Mouse (Mus musculus): ENCODE measurements around the gene Egln3. TPM values are rescaled to one million over a fixed set of nuclear protein-coding genes. Genes with fewer than 3 reads are reported as not detected.

Gene Egln3
- under 1 TPM; 0.26 to 0.53 TPM for total RNA-seq (2023)

DNA sequence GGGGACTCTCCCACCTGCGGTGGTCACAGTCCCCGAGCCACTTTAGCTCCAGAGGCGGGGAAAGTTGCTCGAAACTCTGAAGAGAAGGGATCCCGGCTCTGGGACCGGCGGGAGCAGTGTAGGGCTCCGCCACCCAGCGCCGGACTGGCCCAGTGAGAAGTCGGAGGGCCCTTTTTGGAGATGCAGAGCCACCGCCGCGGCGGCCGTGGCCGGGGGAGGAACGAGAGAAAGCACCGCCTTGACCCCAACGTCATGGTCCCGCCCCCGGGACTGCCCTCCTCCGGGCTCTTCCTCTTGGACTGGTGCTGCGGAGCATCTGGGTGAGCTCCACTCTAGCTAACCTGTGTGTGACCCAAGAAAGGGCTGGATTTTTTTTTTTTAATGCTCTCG is at the start of gene Egln3:
TSS of gene Egln3 (minus strand) at position 205 of the 390 bp plus-strand sequence.

